Mouse (Mus musculus) naive thymus-derived CD4-positive, alpha-beta T cell, adult 2 months (primary cell): ENCODE measurements at regions not wholly inside any gene's neighbourhood (a gene's known extent, or its start where the extent isn't known, plus 50 kb on each side); places are given as distances from the start of the nearest gene placed in this dataset.
"Not testable (repeated sequence)": the region's sequence is repeated elsewhere in the genome, so short reads cannot be mapped to it uniquely, and the experiment has no call there.

Experiments
- DNase-seq: peaks from one replicate; pipeline ENCODE4 v3.0.0-alpha.2; 2011; ENCODE audit warnings: low read depth

DNA sequence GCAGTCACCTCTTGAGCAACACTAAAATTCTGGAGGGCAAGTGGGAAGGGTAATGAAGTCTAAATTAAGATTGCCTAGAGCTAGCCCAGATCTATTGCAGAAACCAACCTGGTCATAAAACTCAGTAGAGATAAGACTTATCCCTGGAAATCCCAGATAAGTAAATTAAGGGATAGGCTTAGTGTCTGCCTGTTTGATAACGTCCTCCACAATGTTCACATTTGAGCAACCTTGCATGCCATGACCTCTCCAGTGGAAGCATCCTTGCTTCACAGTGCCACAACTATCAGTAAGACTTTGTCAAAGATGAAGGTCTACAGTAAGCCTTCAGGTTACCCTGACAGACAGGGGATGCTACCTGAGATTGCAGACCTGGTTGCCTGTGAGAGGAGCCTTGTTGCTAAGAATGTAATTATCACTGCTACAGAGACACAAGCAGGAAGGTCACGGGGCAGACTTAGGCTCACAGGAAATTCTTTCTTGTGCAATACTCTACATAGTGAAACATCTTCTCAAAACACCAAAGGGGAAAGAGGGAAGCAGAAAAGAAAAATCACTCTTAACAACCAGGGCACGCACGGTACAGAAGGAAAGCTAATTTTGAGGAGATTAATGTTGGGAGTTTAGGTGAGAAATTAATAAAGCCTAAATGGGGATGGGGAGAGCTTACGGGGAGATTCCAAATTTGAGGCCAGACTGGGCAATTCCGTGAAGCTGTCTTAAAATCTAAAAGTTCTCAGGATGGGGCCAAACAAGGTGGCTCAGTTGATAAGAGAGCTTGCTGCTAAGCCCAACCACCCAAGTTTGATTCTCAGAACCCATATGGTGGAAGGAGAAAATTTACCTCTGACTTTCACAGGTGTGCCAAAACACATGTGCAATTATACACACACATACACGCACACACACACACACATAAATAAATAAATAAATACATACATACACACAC, 56.9 kb upstream of the Prdm9 start:
- DNase-seq: no peak

DNA sequence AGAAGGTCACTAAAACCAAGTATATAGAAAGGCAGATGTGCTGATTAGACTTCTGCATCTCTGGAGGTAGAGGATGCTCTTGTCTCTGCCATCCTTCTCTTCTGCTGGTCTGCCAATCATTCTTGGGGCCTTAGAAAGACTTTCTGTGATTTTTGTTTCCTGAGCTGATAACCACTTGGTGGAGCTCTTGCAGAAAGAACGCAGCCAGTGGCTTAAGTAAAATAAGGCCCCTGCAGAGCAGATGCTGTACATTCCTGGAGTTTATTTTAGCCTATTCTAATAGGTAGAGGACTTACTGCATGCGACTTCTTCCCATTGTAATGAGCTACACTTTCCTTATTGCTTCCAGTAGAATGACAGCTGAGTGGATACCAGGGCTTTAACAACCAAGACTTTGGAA, 58.8 kb upstream of the Prdm9 start:
- DNase-seq: peak; percentile 40

DNA sequence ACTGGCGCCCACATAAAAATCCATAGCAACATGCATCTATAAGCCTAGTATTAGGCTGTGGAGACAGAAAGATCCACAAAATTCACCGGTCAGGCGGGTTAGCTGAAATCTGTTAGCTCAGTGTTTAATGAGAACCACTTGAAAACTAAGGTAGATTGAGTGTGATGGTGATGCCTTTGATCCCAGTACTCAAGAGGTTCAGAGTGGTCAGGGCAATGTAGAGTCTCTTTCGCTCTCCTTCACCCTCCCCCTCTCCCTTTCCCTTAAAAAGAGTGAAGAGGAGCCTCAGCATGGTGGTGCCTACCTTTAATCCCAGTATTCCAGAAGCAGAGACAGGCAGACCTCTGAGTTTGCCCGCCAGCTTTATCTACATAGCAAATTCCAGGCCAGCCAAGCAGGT, 66.6 kb upstream of the Prdm9 start:
- no peak for DNase-seq

DNA sequence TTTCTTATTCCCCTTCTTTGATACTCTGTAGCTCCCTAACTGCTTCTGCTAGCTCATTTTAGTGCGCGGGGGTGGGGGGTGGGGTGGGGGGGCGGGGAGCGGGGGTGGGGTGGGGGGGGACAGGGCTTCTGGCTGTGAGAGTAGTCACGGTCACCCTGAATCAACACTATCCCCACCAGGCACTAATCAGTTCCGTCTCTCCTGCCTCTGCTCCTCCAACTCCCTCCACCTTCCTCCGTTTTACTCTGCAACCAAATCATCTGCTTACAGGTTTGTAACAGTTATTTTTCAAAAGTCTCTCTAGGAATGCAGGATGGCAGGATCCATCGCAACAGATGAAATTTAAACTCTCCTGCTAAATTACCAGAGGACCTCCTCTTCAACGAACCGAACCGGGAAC, 67.5 kb upstream of the Prdm9 start:
- no peak for DNase-seq

DNA sequence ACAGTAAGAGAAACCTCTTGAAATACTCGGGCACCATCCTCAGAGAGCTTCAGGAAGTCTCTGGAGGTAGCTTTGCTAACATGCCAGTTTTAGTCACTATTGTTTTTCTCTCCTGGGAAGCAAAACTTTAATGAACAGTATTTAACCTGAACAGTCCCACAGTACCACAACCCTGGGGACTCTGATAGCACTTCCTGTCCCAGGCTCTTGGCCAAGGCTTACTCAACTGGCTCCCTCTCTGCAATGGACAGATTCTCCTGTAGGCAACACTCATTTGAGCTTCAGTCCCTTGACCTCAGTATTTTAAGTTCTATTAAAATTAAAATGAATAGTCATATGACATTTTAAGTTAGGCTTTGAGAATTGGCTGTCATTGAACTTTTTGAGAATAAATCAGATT, 67.9 kb upstream of the Prdm9 start:
- no peak for DNase-seq

DNA sequence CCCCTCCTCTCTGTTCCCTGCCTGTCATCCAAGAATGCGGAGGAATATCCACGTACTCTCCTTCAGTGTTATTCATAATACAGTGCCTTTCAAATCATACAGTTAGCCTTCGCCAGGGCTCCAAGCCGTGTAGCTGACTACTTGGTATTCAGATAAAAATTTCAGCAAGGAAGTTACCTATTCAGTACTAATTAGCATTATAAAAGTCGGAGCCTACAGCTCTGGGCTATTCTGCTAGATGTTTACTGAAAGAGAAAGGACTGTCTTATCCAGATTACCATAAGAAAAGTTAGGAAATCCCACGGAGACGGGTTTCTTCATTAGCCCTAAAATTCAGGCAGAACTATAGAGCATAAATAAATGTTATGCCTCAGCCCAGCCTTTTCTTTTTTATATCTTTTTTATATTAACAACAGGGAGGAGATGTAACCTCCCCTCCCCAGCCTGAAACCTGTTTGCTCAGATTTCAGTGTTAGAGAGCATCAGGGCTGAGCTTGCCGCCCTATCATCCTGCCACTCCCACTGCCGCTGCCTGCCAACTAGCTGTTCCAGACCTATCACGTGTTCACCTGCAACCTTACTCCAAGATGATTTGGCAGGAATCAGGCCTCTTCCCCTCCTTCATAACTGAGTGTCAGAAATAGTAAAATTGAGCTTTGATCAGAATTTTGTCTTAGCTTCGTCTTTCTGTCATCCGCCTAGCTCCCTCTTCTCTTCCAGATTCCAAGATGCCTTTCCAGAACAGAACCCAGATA, 65.5 kb upstream of the Chd1 start:
- not testable (repeated sequence) for DNase-seq

DNA sequence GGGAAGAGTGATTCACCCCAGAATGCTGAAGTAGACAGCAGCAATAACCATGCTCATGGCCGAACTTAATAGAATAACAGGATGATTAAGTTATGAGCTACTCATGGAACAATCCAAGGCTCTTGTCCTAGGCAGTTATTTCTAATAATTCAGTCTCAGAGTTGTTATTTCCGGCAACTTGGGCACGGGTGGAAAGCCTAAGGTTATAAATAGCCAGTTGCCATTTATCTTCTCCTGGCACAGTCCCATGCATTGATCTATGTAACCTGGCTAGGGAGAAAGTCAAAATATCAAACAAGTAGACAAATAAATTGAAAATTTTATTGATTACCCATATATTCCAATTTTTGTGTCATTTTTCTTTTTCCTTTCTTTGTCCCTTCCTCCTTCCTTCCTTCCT, 64.0 kb upstream of the Chd1 start:
- DNase-seq: no peak

DNA sequence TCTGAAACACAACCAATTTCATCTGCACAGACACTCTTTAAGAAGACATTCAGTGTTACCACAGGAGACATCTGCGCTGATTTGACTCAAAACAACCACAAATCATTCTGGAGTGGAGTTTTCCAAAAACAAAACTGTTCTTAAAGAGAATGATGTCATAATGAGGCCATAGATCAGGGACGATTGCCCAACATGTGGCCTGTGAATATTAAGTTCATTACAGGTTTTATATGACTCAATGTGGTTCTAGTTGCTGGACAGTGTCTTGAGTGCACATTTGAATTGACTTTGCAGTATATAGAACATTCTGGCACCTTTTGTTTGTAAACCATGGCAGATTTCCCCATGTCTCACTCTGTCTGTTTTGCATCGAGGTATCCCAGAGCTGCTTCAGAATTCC, 63.0 kb upstream of the Chd1 start:
- no peak for DNase-seq

DNA sequence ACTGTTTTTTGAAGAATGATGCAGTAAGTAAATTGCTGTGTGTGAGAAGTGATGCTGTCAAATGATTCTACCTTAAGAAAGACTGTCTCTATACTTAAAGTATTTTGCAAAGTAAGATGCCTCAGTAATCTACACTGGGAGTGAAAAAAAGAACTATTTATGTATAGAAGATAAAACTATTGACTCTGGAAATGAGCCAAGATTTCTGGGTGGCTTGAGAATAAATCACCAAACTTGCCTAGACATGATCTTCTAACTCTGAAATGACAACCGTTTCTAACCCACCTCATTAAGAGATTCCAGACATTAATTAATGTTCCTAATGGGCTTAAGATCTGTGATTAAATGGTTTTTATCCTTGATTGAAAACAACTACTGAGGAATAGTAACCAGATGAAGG, 58.0 kb upstream of the Chd1 start:
- no peak for DNase-seq

DNA sequence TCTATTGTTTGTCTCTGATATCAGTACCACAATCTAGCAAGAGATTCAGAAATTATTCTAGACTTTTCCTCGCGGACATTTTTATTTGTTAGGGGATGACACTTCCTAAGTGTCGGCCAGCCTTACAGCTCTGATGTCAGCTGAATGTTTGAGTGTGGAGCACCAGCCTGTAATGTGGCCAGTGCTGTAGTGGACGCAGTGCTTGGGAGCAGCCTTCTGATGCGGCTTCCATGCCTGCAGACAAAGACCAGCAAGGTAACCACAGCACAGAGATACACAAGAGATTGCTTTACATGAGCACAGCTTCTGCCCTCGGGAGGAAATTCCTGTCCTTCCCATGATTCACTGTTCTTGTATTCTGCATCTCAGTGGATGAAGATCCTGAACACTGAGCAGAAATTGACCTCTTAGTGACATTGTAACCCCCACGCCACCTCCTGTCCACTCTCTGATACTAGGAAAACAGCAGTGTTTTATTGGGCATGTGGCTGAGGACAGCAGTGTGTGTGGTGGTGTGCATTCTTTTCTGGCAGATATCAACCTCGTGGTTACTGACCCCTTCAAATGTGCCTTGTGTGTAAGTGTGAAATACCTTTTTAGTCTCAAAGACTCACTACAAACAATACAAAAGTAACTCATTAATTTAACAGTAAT, 54.6 kb upstream of the Chd1 start:
- DNase-seq: no peak

DNA sequence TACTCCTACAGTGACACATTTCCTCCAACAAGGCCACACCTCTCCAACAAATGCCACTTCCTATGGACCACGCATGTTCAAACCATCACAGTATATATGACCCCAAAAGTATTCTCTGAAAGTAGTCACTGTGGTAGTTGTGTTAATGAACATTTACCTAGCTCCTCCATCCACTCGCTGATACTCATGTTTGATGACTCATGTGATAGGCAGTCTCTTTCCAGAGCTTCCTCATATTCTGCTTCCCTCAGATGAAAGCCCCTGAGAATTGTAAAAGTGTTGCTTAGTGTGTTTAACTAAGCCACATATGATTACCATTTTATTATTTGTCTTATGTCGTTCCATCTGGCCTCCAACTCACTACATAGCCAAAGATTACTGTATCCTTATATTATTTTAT, 52.9 kb upstream of the Chd1 start:
- no peak for DNase-seq
